Mouse (Mus musculus) T-cell, adult 2 months (primary cell): Measurements from ENCODE around the gene Rora.

Experiments
- DNase-seq: peaks from one replicate; pipeline ENCODE4 v3.0.0; 2022; ENCODE audit warnings: low spot score

Rora gene

DNA sequence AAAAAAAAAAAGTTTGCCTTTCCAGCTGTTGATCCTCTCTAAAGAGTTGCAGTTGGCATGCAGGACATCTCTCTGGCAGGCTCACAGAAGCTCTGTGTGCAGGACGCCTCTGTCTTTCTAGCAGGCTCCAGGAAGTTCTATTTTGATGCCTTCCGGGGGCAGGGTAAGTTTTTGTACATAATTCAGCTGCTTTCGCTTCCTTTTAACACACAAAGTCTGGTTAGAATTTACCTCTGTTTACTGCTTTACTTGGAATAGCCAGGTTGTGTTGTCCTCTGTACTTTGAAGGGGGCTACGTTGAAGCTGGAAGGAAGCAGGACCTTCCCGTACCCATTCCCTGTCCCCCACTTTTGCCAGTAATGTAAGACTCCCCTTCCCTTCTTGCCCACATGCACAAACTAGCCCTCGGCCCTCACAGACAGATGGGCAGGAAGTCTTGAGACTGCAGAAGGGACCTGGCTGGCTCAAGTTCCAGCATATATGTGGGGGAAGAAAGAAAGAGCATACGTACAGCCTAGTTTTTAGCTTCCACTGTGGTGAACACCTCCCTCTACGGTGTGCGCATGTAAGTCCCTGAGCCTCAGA lies 231.0 kb downstream of the Rora start:
- DNase-seq, result peak; percentile 42

DNA sequence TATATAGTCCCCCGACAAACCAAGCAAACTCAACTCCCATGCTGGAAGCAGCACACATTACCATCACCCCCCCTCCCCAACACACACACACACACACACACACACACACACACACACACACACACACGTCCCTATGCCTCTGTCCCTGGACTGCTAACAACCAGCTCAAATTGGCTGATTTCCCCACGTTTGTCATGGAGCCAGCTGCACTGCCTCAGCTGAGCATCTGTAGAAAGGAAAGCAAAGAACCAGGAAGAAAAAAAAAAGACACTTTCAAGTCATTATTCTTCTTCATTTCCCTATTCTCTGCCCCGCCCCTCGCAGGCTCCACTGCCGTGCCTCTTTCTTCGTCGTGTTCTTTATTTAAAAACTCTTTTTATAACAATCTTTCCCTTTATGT lies 235.1 kb downstream of the Rora start:
- peak; percentile 26 for DNase-seq

DNA sequence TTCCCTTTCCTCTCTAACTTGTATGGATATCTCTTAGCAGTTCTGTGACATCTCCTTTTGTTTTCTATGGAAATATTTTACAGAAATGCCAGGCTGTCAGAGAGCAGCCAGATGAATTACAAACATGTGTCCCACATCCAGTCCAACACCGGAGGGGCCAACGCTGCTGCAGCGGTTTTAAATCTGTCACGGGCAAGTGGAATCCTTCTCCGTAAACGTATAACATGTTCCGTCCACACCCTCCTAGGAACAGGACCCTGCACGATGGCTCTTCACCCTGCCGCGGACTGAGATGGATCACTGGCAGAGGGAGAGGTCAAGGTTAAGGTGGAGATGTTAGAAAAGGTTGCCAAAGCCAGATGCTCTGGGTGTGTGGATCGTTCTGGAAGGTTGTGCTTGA lies 237.8 kb downstream of the Rora start:
- no peak for DNase-seq

DNA sequence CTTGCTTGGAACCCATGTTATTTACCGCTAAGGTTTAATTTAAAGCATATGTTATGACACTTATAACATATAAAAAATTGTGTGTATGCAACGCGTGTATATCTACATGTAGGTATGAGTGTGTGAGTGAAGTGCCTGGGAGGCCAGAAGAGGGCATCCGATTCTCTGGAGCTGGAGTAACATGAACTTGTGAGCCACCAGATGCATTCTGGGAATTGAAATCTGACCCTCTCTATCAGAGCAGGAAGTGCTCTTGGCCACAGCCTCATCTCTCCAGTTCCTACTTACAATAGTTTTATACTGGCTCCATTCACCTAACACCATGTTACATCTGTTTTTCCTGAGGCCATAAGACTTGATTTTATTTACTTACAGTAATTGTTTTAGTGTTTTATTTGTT lies 238.8 kb downstream of the Rora start:
- DNase-seq, result no peak

DNA sequence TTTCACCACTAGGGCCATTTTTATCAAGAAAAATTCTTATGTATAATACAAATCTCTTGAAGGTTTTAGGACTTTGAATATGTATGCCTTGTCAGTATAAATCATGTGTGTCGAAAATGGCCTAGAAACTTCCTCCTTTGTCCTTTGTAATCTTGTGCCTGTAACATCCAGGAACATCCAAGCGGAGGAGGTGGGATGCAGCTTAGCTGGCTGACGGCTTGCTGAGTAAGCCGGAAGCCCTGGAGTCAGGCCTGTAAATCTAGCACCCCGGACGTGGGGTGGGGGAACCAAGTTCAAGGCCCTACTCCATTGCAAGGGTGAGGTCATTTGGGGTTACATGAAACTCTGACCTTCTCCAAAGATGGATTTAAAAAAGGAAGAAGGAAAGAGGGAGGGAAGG lies 239.3 kb downstream of the Rora start:
- no peak for DNase-seq

DNA sequence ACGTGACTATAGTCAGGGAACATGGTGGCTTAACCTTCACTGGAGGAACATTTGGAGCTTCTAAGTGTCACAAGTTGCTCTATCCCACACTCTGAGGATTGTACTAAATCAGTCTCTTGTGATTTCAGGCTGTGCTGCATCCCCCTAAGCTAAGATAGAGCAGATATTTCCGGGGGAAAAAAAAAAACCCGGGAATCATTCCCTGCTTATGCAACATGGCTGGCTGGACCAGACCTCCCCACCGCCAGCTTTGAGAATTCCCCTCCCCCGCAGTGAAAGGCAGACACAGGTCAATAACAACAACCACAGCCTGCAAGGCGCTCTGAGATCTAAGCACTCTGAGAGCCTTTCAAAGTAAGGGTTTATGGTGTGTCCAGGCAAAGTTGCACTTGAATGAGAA lies 244.7 kb downstream of the Rora start:
- DNase-seq, result no peak

DNA sequence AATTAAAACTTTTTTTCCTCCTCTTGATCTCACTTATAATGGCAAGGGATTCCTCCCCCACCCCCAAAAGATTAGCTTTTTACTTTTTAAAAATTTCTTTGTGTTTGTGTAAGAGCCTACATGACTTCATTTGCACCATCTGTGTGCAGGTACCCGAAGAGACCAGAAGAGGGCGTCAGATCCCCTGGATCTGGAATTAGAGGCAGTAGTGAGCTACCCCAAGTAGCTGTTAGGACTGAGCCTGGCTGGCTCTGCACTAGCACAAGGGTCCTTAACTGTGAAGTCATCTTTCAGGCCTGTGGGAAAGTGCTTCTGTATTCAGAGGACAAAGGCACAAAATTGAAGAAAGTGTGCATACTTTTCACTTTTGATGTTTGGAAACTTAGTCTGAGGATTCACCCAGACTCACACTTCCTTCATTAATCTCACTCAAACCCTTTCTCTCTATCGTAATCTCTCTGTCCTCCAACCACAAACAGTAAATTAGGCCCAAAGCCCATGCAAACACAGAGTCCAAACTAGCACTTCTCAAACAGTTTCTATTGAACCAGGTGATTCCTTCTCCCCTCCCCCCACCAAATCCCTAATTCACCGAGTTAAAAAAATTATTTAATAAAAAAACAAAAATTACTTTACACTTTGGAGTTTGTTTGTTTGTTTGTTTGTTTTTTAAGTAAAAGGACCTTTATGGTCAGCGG lies 246.1 kb downstream of the Rora start:
- DNase-seq, result no peak

DNA sequence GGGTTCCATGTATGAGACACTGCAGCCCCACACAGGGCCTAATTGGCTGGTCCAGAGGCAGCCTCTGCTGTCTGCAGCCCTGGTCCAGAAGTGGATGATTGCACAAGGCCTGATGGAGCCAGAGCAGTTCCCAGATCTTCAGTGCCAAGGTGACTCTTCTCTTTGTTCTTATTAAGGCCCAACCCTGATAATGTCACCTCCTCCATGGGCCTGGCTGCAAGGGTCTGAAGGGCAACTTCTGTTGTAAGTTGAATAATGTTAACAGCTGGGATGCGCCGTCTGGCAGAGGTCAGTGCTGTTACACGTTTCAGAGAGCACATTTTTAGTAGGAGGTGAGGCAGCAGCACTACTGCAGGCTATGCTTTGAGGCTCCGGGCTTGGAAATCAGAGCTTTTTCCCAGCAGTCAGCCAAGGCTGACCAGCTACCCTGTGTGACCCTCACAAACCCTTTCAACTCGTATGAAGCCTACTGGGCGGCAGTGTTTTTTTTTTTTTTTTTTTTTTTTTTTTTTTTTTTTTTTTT lies 252.8 kb downstream of the Rora start:
- DNase-seq, result no peak

DNA sequence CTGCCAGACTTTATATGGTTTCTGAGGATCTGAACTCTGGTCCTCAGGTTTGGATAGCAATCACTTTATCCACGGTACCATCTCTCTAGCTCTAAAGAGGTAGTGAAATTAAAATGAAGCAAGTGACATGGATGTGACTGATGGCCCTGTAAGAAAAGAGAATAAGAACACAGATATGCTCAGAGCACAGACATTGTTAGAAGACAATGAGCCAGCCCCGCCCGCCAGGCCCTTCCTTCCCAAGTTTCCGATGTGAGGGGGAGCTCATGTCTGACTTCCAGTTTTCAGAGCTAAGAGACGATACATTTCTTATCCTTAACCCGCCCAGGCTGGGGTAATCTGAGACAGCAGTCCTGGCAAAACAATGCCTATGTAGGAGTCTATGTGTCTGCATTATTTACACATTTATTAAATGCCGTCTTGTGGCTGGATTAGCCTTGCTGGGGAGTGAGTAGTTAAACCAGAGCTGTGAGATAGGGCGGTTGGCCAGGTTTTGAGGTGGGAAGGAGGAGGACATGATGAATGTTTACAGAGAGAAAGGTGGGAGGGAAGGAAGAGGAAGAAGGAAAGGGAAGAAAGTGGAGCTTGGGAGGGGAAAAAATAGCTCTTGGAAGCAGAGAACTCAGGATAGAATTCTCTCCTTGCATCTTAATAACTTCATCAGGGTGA lies 259.0 kb downstream of the Rora start:
- DNase-seq, result no peak

DNA sequence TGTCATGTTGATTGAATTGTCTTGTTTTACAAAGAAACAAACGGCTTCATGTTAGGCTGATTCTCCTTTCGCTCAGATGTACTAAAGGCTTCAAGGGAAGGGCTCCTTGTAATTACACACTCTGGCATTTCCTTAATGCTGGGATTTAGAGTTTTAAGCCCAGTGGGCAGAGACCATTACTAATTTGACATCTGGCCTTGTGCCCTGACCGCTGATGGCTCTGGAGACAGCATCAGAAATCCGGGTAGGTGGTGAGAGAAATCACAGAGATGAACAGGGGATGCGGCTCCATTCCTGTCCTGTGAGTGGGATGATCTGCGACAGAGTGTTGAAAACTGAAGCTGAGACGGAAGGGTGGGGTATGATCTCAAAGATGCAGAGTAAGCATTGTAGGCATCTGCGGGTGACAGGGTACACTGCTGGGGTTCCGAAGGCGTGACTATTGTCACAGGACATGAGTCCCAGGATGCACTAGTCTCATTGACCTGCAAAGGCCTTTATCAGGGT lies 259.7 kb downstream of the Rora start:
- DNase-seq, result no peak

DNA sequence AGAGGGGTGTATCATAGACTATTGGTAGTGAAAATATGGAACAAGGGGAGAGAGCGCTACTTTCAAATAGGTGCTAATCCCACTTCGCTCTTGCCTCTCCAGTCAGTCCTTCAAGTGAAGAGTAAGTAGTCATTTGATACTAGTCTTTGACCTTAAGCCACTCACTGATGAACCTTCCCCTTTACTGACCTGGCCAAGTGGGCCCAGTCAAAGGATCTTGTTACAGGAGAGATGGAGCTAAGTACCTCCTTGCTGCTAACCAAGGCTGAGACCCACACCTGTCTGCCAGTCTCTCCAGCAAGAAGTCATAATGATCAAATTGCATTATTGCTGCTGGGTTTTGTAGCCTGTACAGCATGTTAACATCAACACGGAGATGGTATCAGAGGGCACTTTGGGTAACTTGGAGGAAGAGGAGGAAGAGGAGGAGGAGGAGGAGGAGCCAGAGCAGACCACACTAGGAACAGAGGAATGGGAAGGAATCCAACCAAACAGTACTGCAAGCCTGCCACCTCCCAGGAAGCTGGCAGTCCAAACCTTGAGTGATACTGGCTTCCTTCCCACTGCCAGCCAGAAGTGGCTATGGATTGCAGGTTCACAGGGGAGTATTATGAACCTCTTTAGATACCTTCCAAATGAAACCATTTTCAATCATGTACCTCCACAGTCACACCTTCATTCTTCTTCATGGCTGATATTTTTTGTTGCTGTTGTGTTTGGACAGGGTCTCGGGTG lies 261.1 kb downstream of the Rora start:
- DNase-seq, result no peak

DNA sequence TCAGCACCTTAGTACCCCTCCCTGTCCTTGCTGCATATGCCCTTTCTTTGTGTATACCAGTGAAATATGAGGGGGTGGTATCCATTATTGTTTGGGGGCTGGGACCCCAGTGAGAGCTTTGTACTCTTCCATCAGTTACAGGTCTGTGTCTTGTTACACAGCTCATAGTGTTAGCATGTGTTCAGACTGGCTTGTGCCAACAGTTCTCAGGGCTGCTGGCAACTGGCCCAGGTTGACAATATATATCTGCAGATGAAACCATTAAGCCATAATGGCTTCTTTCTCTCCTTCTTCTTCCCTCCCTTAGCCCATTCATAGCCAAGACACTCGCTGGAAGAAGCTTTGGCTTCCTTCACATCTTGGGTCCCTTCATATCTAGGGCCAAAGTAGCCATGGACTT lies 263.2 kb downstream of the Rora start:
- DNase-seq, result no peak

DNA sequence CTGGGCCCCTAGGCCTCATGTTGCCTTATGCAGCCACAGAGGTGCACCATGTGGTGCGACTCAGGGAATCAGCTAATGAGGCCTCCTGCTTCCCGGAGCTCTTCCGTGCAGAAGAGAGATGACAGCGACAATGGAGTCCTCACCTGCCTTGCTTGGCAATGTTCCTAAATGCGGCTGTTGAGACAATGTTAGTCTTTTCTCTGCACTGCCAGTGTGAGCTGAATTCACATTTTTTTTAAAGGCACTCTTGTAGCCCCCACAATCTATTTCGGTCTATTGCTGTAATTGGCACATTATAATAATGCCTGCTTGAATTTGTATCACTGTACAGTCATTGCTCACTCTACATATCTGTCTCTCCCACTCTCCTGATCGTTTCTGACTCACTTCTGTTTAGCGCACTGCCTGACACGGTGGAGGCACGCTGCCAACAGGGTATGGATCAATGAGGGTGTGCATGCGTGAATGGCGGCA lies 269.6 kb downstream of the Rora start:
- DNase-seq, result no peak

DNA sequence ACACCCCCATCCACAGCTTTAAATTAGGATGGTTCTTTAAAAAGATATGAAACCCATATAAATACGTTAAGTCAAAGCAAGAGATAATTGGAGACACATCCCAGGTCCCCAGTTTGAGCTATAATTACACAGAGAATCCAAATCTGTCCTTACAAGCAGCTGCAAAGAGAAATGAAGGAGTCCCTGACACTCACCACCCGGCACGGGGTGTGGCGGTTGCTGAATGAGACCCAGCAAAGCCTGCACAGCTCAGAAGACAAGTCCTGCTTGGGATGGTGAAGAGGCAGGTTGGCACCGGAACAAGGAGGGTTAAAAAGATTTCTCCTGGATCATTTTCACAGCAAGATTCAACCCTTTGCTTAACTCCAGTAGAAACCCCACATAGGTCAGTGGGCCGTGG lies 272.8 kb downstream of the Rora start:
- no peak for DNase-seq

DNA sequence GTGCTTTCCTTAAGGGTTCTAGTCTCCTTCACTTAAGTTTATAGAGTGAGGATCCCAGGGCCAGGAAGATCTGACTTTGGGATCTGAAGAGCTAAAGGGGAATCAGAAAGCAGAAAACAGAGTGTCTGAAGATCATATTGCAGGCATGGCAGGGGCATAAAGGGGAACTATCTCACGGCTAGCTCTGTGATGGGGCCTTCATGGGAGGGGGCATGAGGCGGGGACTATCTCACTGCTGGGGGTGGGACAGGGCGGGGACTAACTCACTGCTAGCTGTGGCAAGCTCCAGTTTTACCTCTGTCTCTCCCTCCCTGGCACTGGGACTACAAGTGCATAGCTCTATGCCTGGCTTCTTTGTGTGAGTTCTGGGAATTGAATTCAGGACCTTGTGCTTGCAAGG lies 279.6 kb downstream of the Rora start:
- DNase-seq, result no peak

DNA sequence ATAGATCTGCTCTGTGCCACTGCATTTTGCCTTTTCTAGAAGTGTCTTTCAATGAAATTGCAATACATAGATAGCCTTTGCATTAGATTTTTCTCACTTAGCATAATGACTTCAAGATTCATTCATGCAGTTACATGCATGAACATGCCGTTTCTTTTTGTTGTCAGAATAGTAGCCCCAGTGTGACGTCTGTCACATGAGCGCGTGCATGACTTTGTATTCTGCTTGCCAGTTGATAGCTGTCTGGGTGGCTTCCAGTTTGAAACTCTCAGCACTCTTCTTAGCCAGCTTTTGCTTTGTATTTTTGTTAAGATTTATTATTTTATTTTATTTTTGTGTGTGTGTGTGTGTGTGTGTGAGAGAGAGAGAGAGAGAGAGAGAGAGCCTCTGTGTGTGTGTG lies 280.7 kb downstream of the Rora start:
- no peak for DNase-seq

DNA sequence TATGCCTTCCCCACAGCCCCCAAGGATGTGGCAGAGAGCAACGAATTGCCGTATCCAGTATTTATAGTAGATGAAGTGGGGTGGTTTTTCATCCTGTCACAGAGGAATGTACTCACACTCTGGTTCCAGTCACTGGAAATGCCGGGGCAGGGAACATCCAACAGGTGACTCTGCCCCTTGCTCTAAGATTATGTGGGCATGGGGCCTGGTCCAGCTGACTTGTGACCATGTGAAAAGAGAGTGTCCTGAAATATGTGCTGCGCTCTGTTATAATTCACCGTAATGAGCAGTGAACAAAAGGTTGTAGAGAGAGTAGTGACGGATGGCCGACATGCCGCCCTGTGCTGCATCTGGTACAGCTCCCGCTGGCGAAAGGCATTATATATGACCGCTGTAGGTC lies 282.0 kb downstream of the Rora start:
- no peak for DNase-seq

DNA sequence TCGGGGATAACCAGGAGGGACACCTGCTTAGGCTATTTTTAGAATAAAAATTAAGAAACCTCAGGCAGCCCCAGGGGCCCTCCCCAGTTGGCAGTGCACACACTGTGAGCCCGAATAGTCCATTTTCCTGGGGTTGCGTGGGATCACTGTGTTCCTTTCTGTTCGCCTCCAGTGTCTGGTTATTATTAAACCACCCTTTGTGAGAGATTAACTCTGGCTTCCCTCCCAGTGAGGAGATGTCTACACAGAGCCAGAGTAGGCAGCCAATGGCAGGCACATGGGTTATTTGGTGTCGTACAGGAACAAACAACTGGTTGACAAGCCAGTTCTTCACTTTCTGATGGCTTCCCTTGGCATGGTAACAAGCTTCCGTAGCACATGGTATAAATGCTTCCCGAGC lies 287.5 kb downstream of the Rora start:
- DNase-seq, result no peak

DNA sequence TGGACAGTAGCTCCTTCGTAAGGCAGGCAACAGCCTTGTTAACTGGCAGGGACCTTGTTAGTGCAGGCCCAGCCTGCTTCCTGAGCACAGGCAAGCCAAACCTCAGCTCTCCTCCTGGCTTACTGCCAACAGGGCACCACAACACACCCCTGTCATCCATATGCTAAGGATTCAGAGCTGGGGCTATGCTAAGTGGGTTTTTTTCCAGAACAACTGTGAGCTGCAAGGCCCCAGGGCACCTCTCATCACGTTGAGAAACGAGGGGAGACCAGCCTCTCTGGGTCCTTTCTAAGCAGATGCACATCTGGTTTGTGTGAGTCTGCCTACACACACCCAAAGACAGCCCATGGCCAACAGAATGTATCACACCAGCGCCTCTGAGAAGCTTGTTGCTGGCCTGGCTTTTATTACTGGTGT lies 289.0 kb downstream of the Rora start:
- no peak for DNase-seq

DNA sequence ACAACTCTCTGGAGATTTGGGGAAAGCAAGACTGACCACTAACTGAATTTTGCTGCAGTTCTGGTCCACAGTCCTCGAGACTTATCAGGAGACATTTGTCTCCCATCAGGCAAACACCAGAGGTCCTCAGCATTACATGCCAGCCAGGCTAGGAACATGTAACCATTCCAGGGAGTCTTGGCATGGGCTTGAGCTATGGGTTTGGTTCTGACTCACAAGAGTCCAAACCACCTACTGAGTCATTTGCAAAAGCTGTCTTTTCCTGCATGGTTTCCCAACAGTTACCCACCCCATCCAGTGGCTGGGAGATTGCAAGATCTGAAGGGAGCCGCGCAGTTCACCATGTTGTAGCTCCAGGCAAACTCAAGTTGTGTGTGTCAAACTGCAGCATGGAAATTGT lies 290.4 kb downstream of the Rora start:
- no peak for DNase-seq

DNA sequence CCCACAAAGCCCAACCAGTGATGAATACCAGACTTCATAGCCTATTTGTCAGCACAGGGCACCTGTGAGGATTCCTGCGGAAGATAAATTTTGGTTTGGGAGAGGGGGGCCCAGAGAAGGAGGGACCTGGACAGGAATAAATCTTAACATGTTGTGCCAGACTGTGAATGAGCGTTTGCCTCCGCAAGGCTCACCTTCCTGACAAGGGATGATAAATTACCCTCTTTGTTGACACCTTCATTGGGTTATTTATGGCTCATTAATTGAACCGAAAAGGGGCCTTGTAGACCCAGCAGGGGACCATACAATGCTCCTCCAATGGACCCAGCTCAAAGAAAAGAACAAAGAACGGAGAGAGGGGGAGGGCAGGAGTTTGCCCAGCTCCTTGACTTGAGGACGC lies 294.1 kb downstream of the Rora start:
- DNase-seq, result no peak

DNA sequence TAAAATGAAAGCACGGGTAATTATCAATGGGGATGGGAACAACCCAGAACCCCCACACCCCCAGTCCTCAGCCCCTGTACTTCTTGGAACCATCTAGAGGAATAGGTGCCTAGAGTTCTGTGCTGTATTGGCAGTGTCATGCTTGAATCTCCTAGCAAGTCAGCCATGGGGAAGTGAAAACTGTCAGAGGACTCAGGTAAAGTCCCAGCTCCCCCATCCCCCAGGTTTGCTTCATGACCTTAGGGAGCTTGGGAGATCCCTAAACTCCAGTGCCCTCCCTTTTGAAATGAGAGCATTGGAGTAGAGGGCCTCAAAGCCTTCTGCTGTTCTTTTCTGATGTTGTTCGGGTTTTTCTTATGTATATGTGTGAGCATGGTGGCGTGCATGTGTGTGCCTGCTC lies 294.6 kb downstream of the Rora start:
- DNase-seq, result no peak
